Mouse (Mus musculus) heart, adult 2 months (tissue): ENCODE measurements around the gene Tango6.

Source experiments
- CTCF ChIP-seq: fragments of 200-600 bp; IDR thresholded peaks from 2 replicates; pipeline ENCODE4 v1.8.1; 2022; ENCODE audit warnings: antibody characterized with exemption, mild to moderate bottlenecking, moderate library complexity
- EP300 ChIP-seq: fragments of 200-500 bp; IDR thresholded peaks from 2 replicates; pipeline ENCODE4 v1.6.1; 2011; ENCODE audit warnings: low read depth, low read length, control low read depth; ENCODE audit not compliant: insufficient read depth
- POLR2A ChIP-seq: fragments of 200-500 bp; IDR thresholded peaks from 2 replicates; pipeline ENCODE4 v1.6.1; 2011; ENCODE audit warnings: mild to moderate bottlenecking, low read depth, low read length, control low read depth; ENCODE audit not compliant: insufficient read depth

DNA sequence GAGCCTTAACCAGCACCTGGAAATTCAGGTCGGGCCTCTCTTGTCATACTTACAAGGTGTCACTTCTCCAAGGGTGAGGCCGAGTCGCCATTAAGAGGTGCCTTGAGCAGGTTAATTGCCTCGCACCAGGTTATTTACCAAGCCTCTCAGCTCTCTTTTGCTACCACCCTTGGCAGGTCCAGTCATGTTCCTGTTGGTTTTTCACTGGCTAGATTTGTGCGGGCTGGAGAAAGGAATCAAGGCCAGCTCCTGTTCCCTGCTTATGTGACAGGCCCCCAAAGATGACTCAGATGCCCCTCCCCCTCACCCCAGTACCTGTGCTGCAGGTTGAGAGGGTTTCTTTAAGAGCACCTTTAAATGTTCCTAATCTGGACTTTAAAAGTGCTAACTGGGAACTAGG lies 36.1 kb upstream of the Tango6 start:
- no peak for TF ChIP-seq CTCF
- no peak for TF ChIP-seq EP300
- no peak for TF ChIP-seq POLR2A
